In genomic region chr2:22777757-22778156, GRCm38 (mm10) we compare ENCODE assay signal across 21 mouse cellular contexts. TPM values are rescaled to one million over a fixed set of nuclear protein-coding genes. Genes with fewer than 3 reads are reported as not detected.
DNase-seq lines count a peak whose midpoint lies in the region; ATAC-seq lines count a peak whose summit lies in the region.
"Had no signal": no experiment of that assay in that cellular context is flagged by ENCODE, and none has a peak within 500 bp of the region (broad histone marks: within the 10 kb centered on the region; RNA-seq: fewer than 3 reads in every experiment).

No protein-coding gene starts in this region.

- H3K9ac ChIP-seq in liver, embryonic 11.5 days (ENCODE audit: low read depth, low read length) = no peak overlapping the region
- H3K9ac ChIP-seq in liver, embryonic 15.5 days = no peak overlapping the region
- H3K9ac ChIP-seq: embryonic facial prominence, embryonic 15.5 days; forebrain, embryonic 15.5 days; heart, embryonic 15.5 days; hindbrain, embryonic 13.5 days had no signal

- no peak overlapping the region; the same call in 1 of the 2 replicates for H3K27ac ChIP-seq in liver, embryonic 11.5 days (ENCODE audit: low read depth, low read length)
- H3K27ac ChIP-seq in liver, embryonic 15.5 days (replicated peaks) = peak overlapping the region; percentile 61
- H3K27ac ChIP-seq in forebrain, embryonic 10.5 days = no peak overlapping the region
- H3K27ac ChIP-seq: embryonic facial prominence, embryonic 15.5 days; forebrain, embryonic 15.5 days; heart, adult 2 months; heart, embryonic 15.5 days; hindbrain, embryonic 13.5 days; hindbrain, postnatal 0 days had no signal

- WGBS in liver, embryonic 11.5 days = 65% methylated on average over 3 of the region's 3 CpGs
- WGBS in liver, embryonic 15.5 days (ENCODE audit: insufficient replicate concordance) = 46% methylated on average over 3 of the region's 3 CpGs
- 89% methylated on average over 3 of the region's 3 CpGs for WGBS in forebrain, embryonic 10.5 days

- peak overlapping the region; percentile 16; the same call in 1 of the 2 replicates for H3K4me2 ChIP-seq in liver, embryonic 11.5 days
- peak overlapping the region; percentile 34 for H3K4me2 ChIP-seq in liver, embryonic 15.5 days
- H3K4me2 ChIP-seq: embryonic facial prominence, embryonic 15.5 days; forebrain, embryonic 15.5 days; heart, embryonic 11.5 days; heart, embryonic 15.5 days; hindbrain, embryonic 13.5 days had no signal

- peaks cover 73% of the 10 kb centered on the region for H3K4me1 ChIP-seq in erythroblast, embryonic 14.5 days (ENCODE audit: control insufficient read depth)
- H3K4me1 ChIP-seq in liver, embryonic 11.5 days (replicated peaks; ENCODE audit: control insufficient read depth, insufficient read depth, low read length) = peaks cover 16% of the 10 kb centered on the region
- peaks cover 72% of the 10 kb centered on the region for H3K4me1 ChIP-seq in liver, embryonic 15.5 days (replicated peaks)
- H3K4me1 ChIP-seq in forebrain, embryonic 10.5 days = peaks cover 18% of the 10 kb centered on the region

- peaks cover 14% of the 10 kb centered on the region; the same call in 1 of the 2 replicates for H3K27me3 ChIP-seq in erythroblast, embryonic 14.5 days (ENCODE audit: control insufficient read depth)
- H3K27me3 ChIP-seq in liver, embryonic 11.5 days (replicated peaks; ENCODE audit: control insufficient read depth, insufficient read depth, low read length) = no peaks in the 10 kb centered on the region
- H3K27me3 ChIP-seq in liver, embryonic 15.5 days = no peaks in the 10 kb centered on the region
- H3K27me3 ChIP-seq in forebrain, embryonic 10.5 days (ENCODE audit: poor library complexity, severe bottlenecking) = peaks cover 30% of the 10 kb centered on the region
- H3K27me3 ChIP-seq: embryonic facial prominence, embryonic 15.5 days; forebrain, embryonic 15.5 days had no signal

- no peaks in the 10 kb centered on the region for H3K36me3 ChIP-seq in erythroblast, embryonic 14.5 days (ENCODE audit: control insufficient read depth)
- H3K36me3 ChIP-seq in liver, embryonic 11.5 days (ENCODE audit: control insufficient read depth, insufficient read depth, low read length) = no peaks in the 10 kb centered on the region
- H3K36me3 ChIP-seq in liver, embryonic 15.5 days (replicated peaks) = no peaks in the 10 kb centered on the region
- no peaks in the 10 kb centered on the region for H3K36me3 ChIP-seq in forebrain, embryonic 10.5 days (replicated peaks)
- H3K36me3 ChIP-seq: embryonic facial prominence, embryonic 15.5 days; forebrain, embryonic 15.5 days; heart, embryonic 15.5 days; hindbrain, embryonic 13.5 days had no signal

- no peaks in the 10 kb centered on the region for H3K9me3 ChIP-seq in erythroblast, embryonic 14.5 days (ENCODE audit: control insufficient read depth, low read length)
- no peaks in the 10 kb centered on the region for H3K9me3 ChIP-seq in liver, embryonic 11.5 days (ENCODE audit: control insufficient read depth, low read length)
- H3K9me3 ChIP-seq in liver, embryonic 15.5 days (replicated peaks) = no peaks in the 10 kb centered on the region
- H3K9me3 ChIP-seq in forebrain, embryonic 10.5 days = no peaks in the 10 kb centered on the region
- H3K9me3 ChIP-seq: embryonic facial prominence, embryonic 15.5 days; forebrain, embryonic 15.5 days; heart, embryonic 15.5 days; hindbrain, embryonic 13.5 days had no signal

- no peak for ATAC-seq in erythroblast, adult 5-6 weeks (replicated peaks; ENCODE audit: low FRiP score, poor library complexity, severe bottlenecking)
- ATAC-seq in liver, embryonic 11.5 days (replicated peaks; ENCODE audit: low FRiP score) = peak; percentile 30
- 0 out of 2 replicates have a peak, but pooled peaks have one; percentile 4 for ATAC-seq in liver, embryonic 15.5 days (ENCODE audit: insufficient read depth)
- ATAC-seq: forebrain, embryonic 15.5 days; hindbrain, postnatal 0 days had no signal

- peak overlapping the region; percentile 3 for H3K4me3 ChIP-seq in erythroblast, embryonic 14.5 days (replicated peaks)
- H3K4me3 ChIP-seq in liver, embryonic 11.5 days (ENCODE audit: low read depth, low read length) = no peak overlapping the region
- H3K4me3 ChIP-seq in liver, embryonic 15.5 days (replicated peaks) = no peak overlapping the region
- H3K4me3 ChIP-seq in forebrain, embryonic 10.5 days = no peak overlapping the region
- H3K4me3 ChIP-seq: embryonic facial prominence, embryonic 15.5 days; forebrain, embryonic 15.5 days; heart, adult 2 months; heart, embryonic 15.5 days; hindbrain, embryonic 13.5 days had no signal

- DNase-seq in liver, embryonic 11.5 days (ENCODE audit: low spot score) = no peak
- DNase-seq in gastrocnemius, adult 8-10 months (ENCODE audit: low spot score in 2 of 2) = no peak
- no peak for DNase-seq in forebrain, embryonic 10.5 days (ENCODE audit: extremely low spot score, low spot score)
- DNase-seq in layer of hippocampus, postnatal 36 days = no peak
- DNase-seq: adrenal gland, adult 8-10 months; adrenal gland, postnatal 36 days; cerebellum, adult 2 months; cerebellum, postnatal 10 days; embryo, embryonic 11 days; gastrocnemius, postnatal 10 days; heart, adult 2 months; heart, postnatal 14 days had no signal

RNA-seq across cellular contexts. Expression of gene Apbb1ip, which starts 3.9 kb away (rescaled TPM):
- 1.5 and 1.8 TPM in 2 replicates for polyA plus RNA-seq in erythroblast, embryonic 14.5 days (2012)
- total RNA-seq in erythroblast, adult 5-6 weeks (2015; ENCODE audit: low replicate concordance) = 58.1 and 64.6 TPM in 2 replicates
- 6.7 and 7.9 TPM in 2 replicates for total RNA-seq in erythroblast, adult 5-6 weeks (2017; ENCODE audit: low replicate concordance)
- polyA plus RNA-seq in liver, embryonic 11.5 days (2014; fragmentation: Nextera tagmentation; extraction: Ambion mirVana) = 9.1 and 12.0 TPM in 2 replicates
- polyA plus RNA-seq in liver, embryonic 15.5 days (2015; fragmentation: Nextera tagmentation; extraction: Ambion mirVana) = 12.7 and 13.1 TPM in 2 replicates
- 1 to 10 TPM in 2 of 4 experiments, under 1 TPM in 2; 0.56 to 2.2 (median 0.96) TPM for total RNA-seq in gastrocnemius, adult 8-10 months (2022)
- polyA plus RNA-seq in forebrain, embryonic 10.5 days (2016; fragmentation: Nextera tagmentation; extraction: Ambion mirVana) = 0.70 and 0.95 TPM in 2 replicates
- total RNA-seq in layer of hippocampus, postnatal 36 days (2021) = 1 to 10 TPM; 5.6 to 5.9 TPM
